Mouse (Mus musculus): ENCODE measurements around the gene Scube3.
A peak's percentile ranks its signal among the peaks of the same experiment; 100 is the strongest.

Scube3 gene

GRCm38 (mm10) chr17:28141771-28142699 is at the start of gene Scube3:
Scube3 (plus strand) TSS chr17:28142141.
- no peak for DNase-seq

- DNase-seq, result no peak
Measured at GRCm38 (mm10) chr17:28092297-28092696, 49.6 kb upstream of the Scube3 start.

- no peak for DNase-seq
Measured at GRCm38 (mm10) chr17:28093837-28094236, 48.1 kb upstream of the Scube3 start.

- no peak for DNase-seq
Measured at GRCm38 (mm10) chr17:28096418-28096817, 45.5 kb upstream of the Scube3 start.

GRCm38 (mm10) chr17:28097308-28097707 is 44.6 kb upstream of the Scube3 start:
- DNase-seq, result peak in 1 of 2 experiments; percentile 63

GRCm38 (mm10) chr17:28099086-28099485 is 42.9 kb upstream of the Scube3 start:
- DNase-seq, result peak in 1 of 2 experiments; percentile 20

GRCm38 (mm10) chr17:28100669-28101068 is 41.3 kb upstream of the Scube3 start:
- DNase-seq, result no peak

GRCm38 (mm10) chr17:28101284-28101887 is 40.6 kb upstream of the Scube3 start:
- no peak for DNase-seq

- no peak for DNase-seq
Measured at GRCm38 (mm10) chr17:28101902-28102319, 40.0 kb upstream of the Scube3 start.

- DNase-seq, result no peak
Measured at GRCm38 (mm10) chr17:28104416-28104815, 37.5 kb upstream of the Scube3 start.

- DNase-seq, result no peak
Measured at GRCm38 (mm10) chr17:28106352-28106751, 35.6 kb upstream of the Scube3 start.

- DNase-seq, result no peak
Measured at GRCm38 (mm10) chr17:28107275-28107674, 34.7 kb upstream of the Scube3 start.

GRCm38 (mm10) chr17:28112266-28112665 is 29.7 kb upstream of the Scube3 start:
- DNase-seq, result no peak

GRCm38 (mm10) chr17:28116335-28116734 is 25.6 kb upstream of the Scube3 start:
- no peak for DNase-seq

- no peak for DNase-seq
Measured at GRCm38 (mm10) chr17:28117451-28118209, 24.3 kb upstream of the Scube3 start.

- no peak for DNase-seq
Measured at GRCm38 (mm10) chr17:28120460-28120859, 21.5 kb upstream of the Scube3 start.

GRCm38 (mm10) chr17:28122949-28123348 is 19.0 kb upstream of the Scube3 start:
- no peak for DNase-seq

- DNase-seq, result no peak
Measured at GRCm38 (mm10) chr17:28123627-28124026, 18.3 kb upstream of the Scube3 start.

- no peak for DNase-seq
Measured at GRCm38 (mm10) chr17:28124368-28124767, 17.6 kb upstream of the Scube3 start.

- DNase-seq, result no peak
Measured at GRCm38 (mm10) chr17:28129796-28130195, 12.1 kb upstream of the Scube3 start.

GRCm38 (mm10) chr17:28130391-28131125 is 11.4 kb upstream of the Scube3 start:
- DNase-seq, result peak in 1 of 2 experiments; percentile 27

- DNase-seq, result no peak
Measured at GRCm38 (mm10) chr17:28131156-28131555, 10.8 kb upstream of the Scube3 start.

All from kidney, postnatal 25 days (tissue).